Mouse (Mus musculus): Measurements from ENCODE around the gene Sytl4. TPM values are rescaled to one million over a fixed set of nuclear protein-coding genes. Genes with fewer than 3 reads are reported as not detected.

Sytl4 gene
- polyA plus RNA-seq, 1 experiment from 2014 or later: 2.1 TPM

DNA sequence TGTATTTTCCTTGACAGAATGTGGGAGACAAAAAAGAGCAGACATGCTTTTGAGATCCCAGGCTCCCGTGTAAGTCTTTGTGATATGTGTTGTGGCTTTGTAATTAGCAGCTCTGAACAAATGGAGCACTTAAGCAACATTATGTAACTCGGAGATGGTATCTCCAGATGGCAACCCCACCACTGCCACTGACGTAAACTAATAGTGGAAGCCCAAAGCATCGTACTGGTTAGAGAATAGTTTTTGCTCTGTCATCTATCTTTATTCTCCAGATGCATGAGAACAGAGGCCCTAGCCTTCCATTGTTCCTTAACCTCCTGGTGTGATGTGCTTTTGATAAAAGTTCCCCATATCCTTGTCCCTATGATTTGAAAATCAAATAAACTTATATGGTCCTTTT lies 60.4 kb downstream of the Sytl4 start:
- ATAC-seq (no peak), DNase-seq (ENCODE audit: low spot score) (no peak)
- Histone ChIP-seq H3K36me3 (ENCODE audit: insufficient read depth, low read length) (no peaks in the 10 kb centered on the region), H3K9ac (replicated peaks; ENCODE audit: low read depth) (no peak overlapping the region), H3K27ac (ENCODE audit: low read length) (no peak overlapping the region), H3K27me3 (replicated peaks; ENCODE audit: insufficient read depth, low read length) (no peaks in the 10 kb centered on the region), H3K4me2 (replicated peaks; ENCODE audit: low read depth, low read length) (no peak overlapping the region), H3K4me3 (ENCODE audit: low read depth, low read length) (no peak overlapping the region), H3K4me1 (ENCODE audit: insufficient read depth, low read depth, low read length) (no peaks in the 10 kb centered on the region), H3K9me3 (ENCODE audit: low read length) (no peaks in the 10 kb centered on the region)
- WGBS: 74% methylated on average over 4 of the region's 4 CpGs
- no peak for TF ChIP-seq EP300 (IDR thresholded peaks at IDR 0.05)
- no peak for TF ChIP-seq CTCF (IDR thresholded peaks at IDR 0.05)

DNA sequence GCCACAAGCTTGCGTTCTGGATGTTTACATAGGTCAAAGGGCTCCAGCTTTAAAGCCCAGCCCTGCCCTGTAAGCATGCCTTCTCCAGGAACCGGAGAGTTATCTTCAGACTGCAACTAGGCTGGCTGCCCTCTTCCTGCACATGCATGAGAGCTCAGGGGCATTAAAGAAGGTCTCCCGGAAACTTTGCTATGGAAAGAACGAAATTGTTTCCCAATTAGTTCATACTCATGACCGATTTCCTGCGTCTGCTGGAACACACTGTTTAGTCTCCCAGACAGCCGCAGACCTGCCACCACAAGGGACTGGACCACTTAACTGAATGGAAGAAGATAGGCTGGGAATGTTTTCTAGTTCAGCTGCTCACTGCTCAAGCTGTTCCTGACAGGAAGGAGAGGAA lies 67.4 kb downstream of the Sytl4 start:
- Histone ChIP-seq H3K9me3 (ENCODE audit: low read length) (no peaks in the 10 kb centered on the region), H3K4me2 (replicated peaks; ENCODE audit: low read depth, low read length) (no peak overlapping the region), H3K4me1 (ENCODE audit: insufficient read depth, low read depth, low read length) (no peaks in the 10 kb centered on the region), H3K4me3 (ENCODE audit: low read depth, low read length) (no peak overlapping the region), H3K36me3 (ENCODE audit: insufficient read depth, low read length) (no peaks in the 10 kb centered on the region), H3K27me3 (replicated peaks; ENCODE audit: insufficient read depth, low read length) (no peaks in the 10 kb centered on the region), H3K27ac (ENCODE audit: low read length) (no peak overlapping the region), H3K9ac (replicated peaks; ENCODE audit: low read depth) (no peak overlapping the region)
- no peak for TF ChIP-seq CTCF (IDR thresholded peaks at IDR 0.05)
- no peak for TF ChIP-seq EP300 (IDR thresholded peaks at IDR 0.05)
- WGBS: 17% methylated on average over 7 of the region's 7 CpGs
- DNase-seq (ENCODE audit: low spot score) (no peak), ATAC-seq (peak; percentile 60)

- 79% methylated on average over 3 of the region's 3 CpGs for WGBS
- no peak for TF ChIP-seq CTCF (IDR thresholded peaks at IDR 0.05)
- no peak for TF ChIP-seq EP300 (IDR thresholded peaks at IDR 0.05)
- Histone ChIP-seq H3K27ac (ENCODE audit: low read length) (no peak overlapping the region), H3K9ac (replicated peaks; ENCODE audit: low read depth) (no peak overlapping the region), H3K4me1 (ENCODE audit: insufficient read depth, low read depth, low read length) (no peaks in the 10 kb centered on the region), H3K27me3 (replicated peaks; ENCODE audit: insufficient read depth, low read length) (no peaks in the 10 kb centered on the region), H3K36me3 (ENCODE audit: insufficient read depth, low read length) (no peaks in the 10 kb centered on the region), H3K9me3 (ENCODE audit: low read length) (no peaks in the 10 kb centered on the region), H3K4me2 (replicated peaks; ENCODE audit: low read depth, low read length) (no peak overlapping the region), H3K4me3 (ENCODE audit: low read depth, low read length) (no peak overlapping the region)
- no peak for ATAC-seq
- no peak for DNase-seq (ENCODE audit: low spot score)
These were observed 68.6 kb downstream of the Sytl4 start for GRCm38 (mm10) chrX:133913006-133913405.

DNA sequence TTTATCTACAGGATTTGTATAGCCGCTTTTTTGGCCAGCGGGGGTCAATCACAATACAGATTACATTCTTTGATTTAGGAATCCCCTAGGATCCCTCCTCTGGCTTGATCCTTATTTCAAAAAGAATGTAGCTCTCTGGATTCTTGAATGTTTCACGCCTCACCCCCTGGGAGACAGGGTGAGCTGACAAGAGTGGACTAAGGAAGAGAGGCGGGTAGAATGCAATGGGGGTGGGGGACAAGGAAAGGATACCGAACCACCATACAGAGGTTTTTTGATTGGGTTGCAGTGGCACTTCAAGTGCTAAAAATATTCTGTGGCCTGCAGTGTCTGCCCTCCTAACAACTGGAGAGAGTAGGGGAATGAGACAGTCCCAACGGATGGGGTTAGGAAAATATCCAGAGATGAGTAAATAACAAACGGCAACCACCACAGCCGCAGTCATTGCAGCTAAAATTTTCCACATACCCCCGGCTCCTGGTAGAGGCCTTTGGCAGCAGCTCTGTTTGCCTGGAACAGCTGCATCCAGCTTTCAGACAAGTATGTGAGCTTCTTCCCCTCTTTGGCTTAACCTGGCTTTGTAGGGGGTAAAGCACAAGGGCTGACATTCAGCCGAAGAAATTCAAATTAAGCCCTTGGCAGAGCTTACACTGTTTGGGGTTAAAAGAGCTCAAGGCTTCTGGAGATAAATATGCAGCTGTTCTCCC lies 70.1 kb downstream of the Sytl4 start:
- Histone ChIP-seq H3K9ac (replicated peaks; ENCODE audit: low read depth) (no peak overlapping the region), H3K27me3 (replicated peaks; ENCODE audit: insufficient read depth, low read length) (no peaks in the 10 kb centered on the region), H3K9me3 (ENCODE audit: low read length) (no peaks in the 10 kb centered on the region), H3K4me3 (ENCODE audit: low read depth, low read length) (no peak overlapping the region), H3K27ac (ENCODE audit: low read length) (0 out of 2 replicates have a peak overlapping the region, but pooled peaks have one; percentile 26), H3K4me2 (replicated peaks; ENCODE audit: low read depth, low read length) (no peak overlapping the region), H3K4me1 (ENCODE audit: insufficient read depth, low read depth, low read length) (no peaks in the 10 kb centered on the region), H3K36me3 (ENCODE audit: insufficient read depth, low read length) (no peaks in the 10 kb centered on the region)
- peak; percentile 79 for ATAC-seq
- TF ChIP-seq EP300 (IDR thresholded peaks at IDR 0.05) (no peak), CTCF (IDR thresholded peaks at IDR 0.05) (no peak)
- peak; percentile 54 for DNase-seq (ENCODE audit: low spot score)
- whole genome bisulfite sequencing: 47% methylated on average over 10 of the region's 10 CpGs

DNA sequence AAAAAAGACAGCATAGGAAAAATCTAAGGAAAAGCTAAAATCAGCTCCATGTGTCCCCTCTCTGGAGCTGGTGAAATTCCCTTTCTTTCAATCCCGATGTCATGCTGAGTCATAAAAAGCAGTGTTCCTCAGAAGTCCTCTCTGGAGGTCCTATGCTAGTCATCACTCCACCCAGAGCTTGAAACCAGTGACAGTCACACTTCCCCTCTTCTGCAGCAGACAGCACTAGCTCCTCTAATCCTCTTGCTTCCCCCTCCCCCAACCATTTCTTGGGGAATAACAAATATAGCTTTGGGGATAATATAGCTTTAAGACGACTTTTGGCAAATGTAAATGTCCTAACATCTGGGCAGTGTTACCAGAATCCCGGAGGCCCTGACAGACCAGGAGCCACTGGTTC lies 73.4 kb downstream of the Sytl4 start, which contains the start of gene Srpx2:
TSS of gene Srpx2 (plus strand) at position 166 of the 400 bp plus-strand sequence.
- no peak within 1 kb of the TSS for H3K27ac ChIP-seq (ENCODE audit: low read length)
- H3K4me3 ChIP-seq (ENCODE audit: low read depth, low read length): peak within 1 kb of the TSS; percentile 8; the same call in 1 of the 2 replicates
- DNase-seq (ENCODE audit: low spot score) (peak; percentile 21), ATAC-seq (no peak)
- no peak within 1 kb of the TSS for H3K9ac ChIP-seq (replicated peaks; ENCODE audit: low read depth)
- no peaks in the 10 kb centered on the region for H3K4me1 ChIP-seq (ENCODE audit: insufficient read depth, low read depth, low read length)
- H3K36me3 ChIP-seq (ENCODE audit: insufficient read depth, low read length): no peaks in the 10 kb centered on the region
- no peaks in the 10 kb centered on the region for H3K9me3 ChIP-seq (ENCODE audit: low read length)
- WGBS: 27% methylated on average over 3 of the region's 3 CpGs
- no peak within 1 kb of the TSS; the same call in 1 of the 2 replicates for H3K4me2 ChIP-seq (replicated peaks; ENCODE audit: low read depth, low read length)
- no peak for TF ChIP-seq CTCF (IDR thresholded peaks at IDR 0.05)
- H3K27me3 ChIP-seq (replicated peaks; ENCODE audit: insufficient read depth, low read length): no peaks in the 10 kb centered on the region

- no peaks in the 10 kb centered on the region for H3K36me3 ChIP-seq (ENCODE audit: insufficient read depth, low read length)
- no peaks in the 10 kb centered on the region for H3K4me1 ChIP-seq (ENCODE audit: insufficient read depth, low read depth, low read length)
- no peaks in the 10 kb centered on the region for H3K27me3 ChIP-seq (replicated peaks; ENCODE audit: insufficient read depth, low read length)
- peak within 1 kb of the TSS; percentile 32; the same call in 1 of the 2 replicates for H3K9ac ChIP-seq (replicated peaks; ENCODE audit: low read depth)
- TF ChIP-seq CTCF (IDR thresholded peaks at IDR 0.05) (peak; percentile 56), EP300 (IDR thresholded peaks at IDR 0.05) (no peak)
- ATAC-seq (peak; percentile 86), DNase-seq (ENCODE audit: low spot score) (peak; percentile 85)
- H3K9me3 ChIP-seq (ENCODE audit: low read length): no peaks in the 10 kb centered on the region
- H3K27ac ChIP-seq (ENCODE audit: low read length): no peak within 1 kb of the TSS
- peak within 1 kb of the TSS; percentile 49 for H3K4me3 ChIP-seq (ENCODE audit: low read depth, low read length)
- H3K4me2 ChIP-seq (replicated peaks; ENCODE audit: low read depth, low read length): peak within 1 kb of the TSS; percentile 62
- WGBS: 12% methylated on average over 31 of the region's 33 CpGs
These were observed 83.5 kb downstream of the Sytl4 start, which contains the start of gene Tspan6 for GRCm38 (mm10) chrX:133898014-133898542. TSS of gene Tspan6 (minus strand) at chrX:133898429.
